8 mouse cellular contexts compared by ENCODE assay signal in genomic region chr3:107462160-107462559, GRCm38 (mm10). TPM values are rescaled to one million over a fixed set of nuclear protein-coding genes. Genes with fewer than 3 reads are reported as not detected.
A peak's percentile ranks its signal among the peaks of the same experiment; 100 is the strongest.
DNase-seq lines count a peak whose midpoint lies in the region; ATAC-seq and TF ChIP-seq lines count a peak whose summit lies in the region.

No protein-coding gene starts in this region.

- no peak for TF ChIP-seq POLR2A in limb, embryonic 14.5 days (IDR thresholded peaks at IDR 0.05; ENCODE audit: borderline replicate concordance, extremely low read depth, insufficient read depth, insufficient read length)

- peak; percentile 36; the same call in 1 of the 2 replicates for ATAC-seq in forebrain, embryonic 16.5 days
- no peak for ATAC-seq in limb, embryonic 14.5 days (ENCODE audit: low FRiP score, low read depth)

- H3K27me3 ChIP-seq in forebrain, embryonic 16.5 days (replicated peaks; ENCODE audit: control insufficient read depth, insufficient read depth, low read length) = peaks cover 53% of the 10 kb centered on the region
- H3K27me3 ChIP-seq in limb, embryonic 14.5 days (ENCODE audit: control insufficient read depth, insufficient read depth, low read length) = peaks cover 52% of the 10 kb centered on the region

- H3K36me3 ChIP-seq in forebrain, embryonic 16.5 days (ENCODE audit: control insufficient read depth, insufficient read depth) = no peaks in the 10 kb centered on the region
- no peaks in the 10 kb centered on the region for H3K36me3 ChIP-seq in limb, embryonic 14.5 days (ENCODE audit: control insufficient read depth, insufficient read depth, low read length)

- peak; percentile 35 for DNase-seq in ovary, postnatal 10 days (ENCODE audit: low spot score)
- no peak for DNase-seq in ovary, adult 18-20 months (ENCODE audit: low spot score)
- DNase-seq in c-Kit-positive CD71-negative TER-119-negative erythroid progenitor cells, embryonic 14.5 days (ENCODE audit: low read depth) = peak; percentile 53
- peak; percentile 74 for DNase-seq in induced T-regulatory cell, adult 2 months (ENCODE audit: low read depth)
- peak; percentile 86 for DNase-seq in limb, embryonic 14.5 days (ENCODE audit: low spot score)
- DNase-seq in retina, postnatal 1 day = peak; percentile 77
- peak; percentile 41 to 65 for DNase-seq in urinary bladder, postnatal 36 days (ENCODE audit: low spot score in 2 of 2)

- WGBS in forebrain, embryonic 16.5 days = 19% methylated on average over 5 of the region's 5 CpGs
- WGBS in limb, embryonic 14.5 days = 21% methylated on average over 5 of the region's 5 CpGs

- no peaks in the 10 kb centered on the region for H3K9me3 ChIP-seq in forebrain, embryonic 16.5 days (ENCODE audit: control insufficient read depth, low read length)
- H3K9me3 ChIP-seq in limb, embryonic 14.5 days (ENCODE audit: control insufficient read depth, low read length) = no peaks in the 10 kb centered on the region

- no peak overlapping the region for H3K4me3 ChIP-seq in forebrain, embryonic 16.5 days (replicated peaks; ENCODE audit: low read length)
- H3K4me3 ChIP-seq in limb, embryonic 14.5 days (replicated peaks; ENCODE audit: low read length) = no peak overlapping the region

- no peak overlapping the region for H3K27ac ChIP-seq in forebrain, embryonic 16.5 days (ENCODE audit: low read length)
- no peak overlapping the region for H3K27ac ChIP-seq in limb, embryonic 14.5 days (replicated peaks; ENCODE audit: low read depth, low read length)

- H3K9ac ChIP-seq in forebrain, embryonic 16.5 days (replicated peaks; ENCODE audit: low read depth, low read length) = no peak overlapping the region
- no peak overlapping the region for H3K9ac ChIP-seq in limb, embryonic 14.5 days (ENCODE audit: low read depth, low read length, severe bottlenecking)

- no peak overlapping the region for H3K4me2 ChIP-seq in forebrain, embryonic 16.5 days (ENCODE audit: low read length)
- no peak overlapping the region for H3K4me2 ChIP-seq in limb, embryonic 14.5 days (replicated peaks; ENCODE audit: low read depth, low read length, severe bottlenecking)

- H3K4me1 ChIP-seq in forebrain, embryonic 16.5 days (replicated peaks; ENCODE audit: control insufficient read depth, insufficient read depth, low read length) = peaks cover 25% of the 10 kb centered on the region
- peaks cover 19% of the 10 kb centered on the region for H3K4me1 ChIP-seq in limb, embryonic 14.5 days (ENCODE audit: control insufficient read depth, insufficient read depth, low read length)

RNA-seq across cellular contexts. Expression of gene Kcnc4, which starts 2.8 kb away (rescaled TPM):
- polyA plus RNA-seq in forebrain, embryonic 16.5 days (2015; fragmentation: Nextera tagmentation; extraction: Ambion mirVana) = 1.7 and 2.3 TPM in 2 replicates
- polyA plus RNA-seq in limb, embryonic 14.5 days (2012; rRNA removed) = 1.4 and 1.8 TPM in 2 replicates
- 0.29 and 0.36 TPM in 2 replicates for polyA plus RNA-seq in limb, embryonic 14.5 days (2014; fragmentation: Nextera tagmentation; extraction: Ambion mirVana)

RNA-seq across cellular contexts. Expression of gene Slc6a17, which starts 55.7 kb away (rescaled TPM):
- polyA plus RNA-seq in forebrain, embryonic 16.5 days (2015; fragmentation: Nextera tagmentation; extraction: Ambion mirVana) = 16.0 and 21.6 TPM in 2 replicates
- polyA plus RNA-seq in limb, embryonic 14.5 days (2012; rRNA removed) = 18.2 and 22.8 TPM in 2 replicates
- 6.4 and 9.5 TPM in 2 replicates for polyA plus RNA-seq in limb, embryonic 14.5 days (2014; fragmentation: Nextera tagmentation; extraction: Ambion mirVana)
